Mouse (Mus musculus) urinary bladder, postnatal 36 days (tissue): Measurements from ENCODE around the gene S100a1.

Experiments used
- DNase-seq, 2 experiments: peaks; one replicate each; pipeline ENCODE4 v3.0.0; 2022; ENCODE audit warnings: low spot score in 2 of 2, mixed read lengths in 1 of 2

The S100a1 gene

GRCm38 (mm10) chr3:90465686-90466310, 48.4 kb downstream of the S100a1 start, which contains the start of gene Npr1:
Gene Npr1, minus strand, starts transcription at chr3:90465866.
- DNase-seq, result peak in 1 of 2 experiments; percentile 35

GRCm38 (mm10) chr3:90465081-90465685, 49.0 kb downstream of the S100a1 start:
- DNase-seq, result no peak

GRCm38 (mm10) chr3:90464552-90465080, 49.6 kb downstream of the S100a1 start:
- peak in 1 of 2 experiments; percentile 43 for DNase-seq

- DNase-seq, result no peak
Observed at GRCm38 (mm10) chr3:90462579-90462978, 51.6 kb downstream of the S100a1 start.

GRCm38 (mm10) chr3:90461935-90462334, 52.3 kb downstream of the S100a1 start:
- no peak for DNase-seq
